Mouse (Mus musculus): ENCODE measurements at regions not wholly inside any gene's neighbourhood (a gene's known extent, or its start where the extent isn't known, plus 50 kb on each side); places are given as distances from the start of the nearest gene placed in this dataset.

- H3K36me3 ChIP-seq, result no peaks in the 10 kb centered on the region
- no peak overlapping the region for H3K9ac ChIP-seq
- no peak overlapping the region for H3K27ac ChIP-seq
- no peaks in the 10 kb centered on the region for H3K9me3 ChIP-seq
- no peak for ATAC-seq (ENCODE audit: insufficient read depth, low FRiP score, low read depth)
- no peaks in the 10 kb centered on the region for H3K4me1 ChIP-seq
- 63% methylated on average over 8 of the region's 8 CpGs for WGBS
- no peaks in the 10 kb centered on the region for H3K27me3 ChIP-seq (replicated peaks)
- H3K4me2 ChIP-seq, result no peak overlapping the region
- no peak overlapping the region for H3K4me3 ChIP-seq (replicated peaks)
Observed at GRCm38 (mm10) chr4:48771836-48772235, 108.5 kb downstream of the Cavin4 start.

DNA sequence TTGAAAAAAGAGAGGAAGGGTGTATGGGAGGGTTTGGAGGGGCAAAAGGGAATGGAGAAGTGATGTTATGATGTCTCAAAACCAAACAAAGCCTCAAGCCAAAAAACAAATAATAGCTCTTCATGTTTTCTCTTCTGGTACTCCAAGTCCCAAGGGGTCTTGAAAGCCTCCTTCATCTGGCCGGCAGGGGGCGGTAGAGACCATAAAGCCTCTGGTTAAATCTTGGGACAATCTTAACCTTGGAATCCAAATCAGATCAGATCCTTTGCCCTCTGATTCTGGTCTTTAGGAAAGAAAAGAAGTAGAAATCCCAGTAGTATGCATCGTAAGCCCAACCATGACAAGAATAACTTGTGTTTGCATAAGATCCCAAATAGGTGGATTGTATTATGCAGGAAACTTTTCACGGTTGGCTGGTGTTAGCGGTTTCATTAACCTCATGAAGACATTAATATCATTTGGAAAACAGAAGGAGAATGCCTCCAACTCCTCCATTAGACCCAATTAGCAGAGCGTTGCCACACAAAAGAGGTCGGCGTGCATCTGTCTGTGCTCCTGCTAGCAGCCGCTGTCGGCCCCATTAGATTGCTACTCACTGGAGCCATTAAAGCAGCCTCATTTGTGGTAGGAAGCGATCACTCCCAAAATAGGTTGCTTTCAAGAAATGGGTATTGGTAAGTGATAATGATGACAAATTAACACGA, 116.0 kb downstream of the Cavin4 start:
- Histone ChIP-seq H3K4me3 (replicated peaks) (no peak overlapping the region), H3K9ac (no peak overlapping the region), H3K9me3 (no peaks in the 10 kb centered on the region), H3K4me2 (no peak overlapping the region), H3K27ac (no peak overlapping the region), H3K36me3 (no peaks in the 10 kb centered on the region), H3K4me1 (no peaks in the 10 kb centered on the region), H3K27me3 (replicated peaks) (no peaks in the 10 kb centered on the region)
- 69% methylated on average over 12 of the region's 12 CpGs for WGBS
- no peak for ATAC-seq (ENCODE audit: insufficient read depth, low FRiP score, low read depth)

- no peaks in the 10 kb centered on the region for H3K27me3 ChIP-seq (replicated peaks)
- H3K4me3 ChIP-seq (replicated peaks), result no peak overlapping the region
- no peak overlapping the region for H3K9ac ChIP-seq
- H3K9me3 ChIP-seq, result no peaks in the 10 kb centered on the region
- 75% methylated on average over 2 of the region's 2 CpGs for WGBS
- no peak for ATAC-seq (ENCODE audit: insufficient read depth, low FRiP score, low read depth)
- H3K27ac ChIP-seq, result no peak overlapping the region
- no peaks in the 10 kb centered on the region for H3K36me3 ChIP-seq
- H3K4me2 ChIP-seq, result no peak overlapping the region
- no peaks in the 10 kb centered on the region for H3K4me1 ChIP-seq
Observed at GRCm38 (mm10) chr4:48779955-48780354, 116.6 kb downstream of the Cavin4 start.

DNA sequence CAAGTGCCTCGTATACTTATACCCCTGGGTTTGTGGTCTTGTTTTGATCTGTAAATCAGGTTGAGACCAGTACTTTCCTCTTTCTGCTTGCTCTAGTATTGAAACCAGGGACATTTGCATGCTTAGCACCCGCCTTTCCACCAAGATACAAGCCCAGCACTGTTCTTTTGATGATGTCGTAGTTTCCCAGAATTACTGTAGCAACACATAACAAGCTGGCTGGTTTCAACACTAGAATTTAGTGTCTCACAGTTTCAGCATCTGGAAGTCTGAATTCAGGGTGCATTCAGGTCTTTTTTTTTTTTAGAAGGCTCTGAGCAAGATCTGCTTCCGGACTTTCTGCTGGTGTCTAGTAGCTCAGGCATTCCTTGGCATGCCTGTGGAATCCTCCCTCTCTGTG, 117.8 kb downstream of the Cavin4 start:
- Histone ChIP-seq H3K4me1 (no peaks in the 10 kb centered on the region), H3K27me3 (replicated peaks) (no peaks in the 10 kb centered on the region), H3K36me3 (no peaks in the 10 kb centered on the region), H3K9ac (no peak overlapping the region), H3K27ac (no peak overlapping the region), H3K4me2 (no peak overlapping the region), H3K9me3 (no peaks in the 10 kb centered on the region), H3K4me3 (replicated peaks) (no peak overlapping the region)
- WGBS, result 70% methylated on average over 4 of the region's 4 CpGs
- no peak for ATAC-seq (ENCODE audit: insufficient read depth, low FRiP score, low read depth)

GRCm38 (mm10) chr4:48782686-48783085, 119.4 kb downstream of the Cavin4 start:
- 73% methylated on average over 3 of the region's 3 CpGs for WGBS
- no peak overlapping the region for H3K4me3 ChIP-seq (replicated peaks)
- no peak for ATAC-seq (ENCODE audit: insufficient read depth, low FRiP score, low read depth)
- H3K9me3 ChIP-seq, result no peaks in the 10 kb centered on the region
- no peak overlapping the region for H3K27ac ChIP-seq
- no peaks in the 10 kb centered on the region for H3K4me1 ChIP-seq
- no peak overlapping the region for H3K4me2 ChIP-seq
- H3K9ac ChIP-seq, result no peak overlapping the region
- no peaks in the 10 kb centered on the region for H3K36me3 ChIP-seq
- H3K27me3 ChIP-seq (replicated peaks), result no peaks in the 10 kb centered on the region

DNA sequence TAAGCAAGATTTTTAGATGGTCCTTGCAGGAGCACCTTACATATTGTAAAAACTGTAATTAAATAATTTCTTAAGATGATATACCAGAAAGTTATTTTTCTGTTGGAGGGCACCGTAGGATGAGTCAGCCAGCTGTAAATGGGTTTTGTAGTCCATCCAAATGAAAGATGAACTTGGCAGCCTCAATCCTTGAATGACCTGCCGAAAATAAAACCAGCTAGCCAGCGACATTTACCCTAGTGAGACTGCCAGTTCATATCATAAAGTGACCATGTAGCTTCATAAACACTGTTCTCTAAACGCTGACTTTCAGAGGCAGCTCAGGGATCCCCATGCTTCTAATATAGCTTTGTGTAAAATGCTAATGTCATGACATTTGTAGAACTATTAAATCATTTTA, 127.8 kb downstream of the Cavin4 start:
- Histone ChIP-seq H3K27ac (no peak overlapping the region), H3K4me3 (replicated peaks) (no peak overlapping the region), H3K27me3 (replicated peaks) (no peaks in the 10 kb centered on the region), H3K4me1 (no peaks in the 10 kb centered on the region), H3K36me3 (no peaks in the 10 kb centered on the region), H3K9me3 (no peaks in the 10 kb centered on the region), H3K9ac (no peak overlapping the region), H3K4me2 (no peak overlapping the region)
- 83% methylated on average over 4 of the region's 4 CpGs for WGBS
- ATAC-seq (ENCODE audit: insufficient read depth, low FRiP score, low read depth), result no peak

GRCm38 (mm10) chr4:48803777-48804176, 140.5 kb downstream of the Cavin4 start:
- H3K9me3 ChIP-seq, result no peaks in the 10 kb centered on the region
- no peaks in the 10 kb centered on the region for H3K36me3 ChIP-seq
- no peak overlapping the region for H3K9ac ChIP-seq
- WGBS, result 43% methylated on average over 3 of the region's 3 CpGs
- no peak overlapping the region for H3K27ac ChIP-seq
- H3K4me2 ChIP-seq, result no peak overlapping the region
- no peaks in the 10 kb centered on the region for H3K4me1 ChIP-seq
- no peak overlapping the region for H3K4me3 ChIP-seq (replicated peaks)
- H3K27me3 ChIP-seq (replicated peaks), result no peaks in the 10 kb centered on the region
- peak; percentile 35; the same call in 1 of the 2 replicates for ATAC-seq (ENCODE audit: insufficient read depth, low FRiP score, low read depth)

GRCm38 (mm10) chr4:48808571-48808970, 145.3 kb downstream of the Cavin4 start:
- no peak overlapping the region for H3K27ac ChIP-seq
- WGBS, result 82% methylated on average over 4 of the region's 4 CpGs
- H3K9ac ChIP-seq, result no peak overlapping the region
- no peaks in the 10 kb centered on the region for H3K4me1 ChIP-seq
- no peak for ATAC-seq (ENCODE audit: insufficient read depth, low FRiP score, low read depth)
- no peaks in the 10 kb centered on the region for H3K27me3 ChIP-seq (replicated peaks)
- no peak overlapping the region for H3K4me2 ChIP-seq
- H3K4me3 ChIP-seq (replicated peaks), result no peak overlapping the region
- no peaks in the 10 kb centered on the region for H3K9me3 ChIP-seq
- H3K36me3 ChIP-seq, result no peaks in the 10 kb centered on the region

DNA sequence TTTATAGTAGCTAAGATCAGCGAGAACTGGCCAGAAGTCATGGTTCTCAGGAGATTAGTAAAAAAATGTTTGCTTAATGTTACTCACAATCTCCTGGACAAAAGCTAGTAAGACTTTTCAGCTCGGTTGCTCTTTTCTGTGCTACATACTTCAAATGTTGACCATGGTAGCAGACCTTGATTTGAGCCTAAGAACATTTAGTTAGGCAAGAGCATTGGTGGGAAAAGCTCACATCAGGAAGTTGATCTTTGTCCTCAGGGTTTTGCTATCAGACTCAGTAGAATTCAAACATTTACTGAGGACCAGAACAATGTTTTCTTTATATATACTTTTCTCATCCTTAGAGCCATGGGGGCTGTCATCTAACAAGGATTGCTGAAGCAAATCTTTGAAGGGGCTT, 170.4 kb downstream of the Cavin4 start:
- Histone ChIP-seq H3K9ac (no peak overlapping the region), H3K27ac (no peak overlapping the region), H3K4me2 (no peak overlapping the region), H3K9me3 (no peaks in the 10 kb centered on the region), H3K36me3 (no peaks in the 10 kb centered on the region), H3K4me3 (replicated peaks) (no peak overlapping the region), H3K27me3 (replicated peaks) (no peaks in the 10 kb centered on the region), H3K4me1 (no peaks in the 10 kb centered on the region)
- ATAC-seq (ENCODE audit: insufficient read depth, low FRiP score, low read depth), result peak; percentile 68; the same call in 1 of the 2 replicates
- whole genome bisulfite sequencing, result 48% methylated on average over 2 of the region's 2 CpGs

DNA sequence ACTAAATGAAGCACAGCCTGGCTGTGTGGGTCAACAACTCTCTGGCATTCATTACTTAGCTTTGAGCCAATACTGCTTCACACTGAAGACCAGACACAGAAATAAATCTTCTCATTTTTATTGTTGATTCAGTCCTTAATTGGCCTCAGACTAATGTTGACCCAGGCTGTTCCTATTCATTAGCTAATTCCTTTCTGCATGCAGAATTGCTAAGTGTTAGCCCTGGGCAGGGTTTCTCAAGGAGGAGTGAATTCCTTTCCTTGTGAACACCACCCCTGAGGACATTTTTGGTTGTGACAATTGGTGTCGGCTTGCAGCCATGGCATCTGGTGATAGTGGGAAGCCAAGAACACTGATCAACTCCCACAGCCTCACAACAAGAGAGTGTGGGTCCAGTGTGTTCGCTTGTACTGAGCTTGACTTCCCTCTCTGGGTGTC, 179.5 kb downstream of the Cavin4 start:
- no peak overlapping the region for H3K4me3 ChIP-seq (replicated peaks)
- no peaks in the 10 kb centered on the region for H3K36me3 ChIP-seq
- 72% methylated on average over 2 of the region's 2 CpGs for WGBS
- no peak overlapping the region for H3K27ac ChIP-seq
- H3K4me2 ChIP-seq, result no peak overlapping the region
- no peak overlapping the region for H3K9ac ChIP-seq
- H3K27me3 ChIP-seq (replicated peaks), result no peaks in the 10 kb centered on the region
- H3K9me3 ChIP-seq, result no peaks in the 10 kb centered on the region
- ATAC-seq (ENCODE audit: insufficient read depth, low FRiP score, low read depth), result no peak
- H3K4me1 ChIP-seq, result no peaks in the 10 kb centered on the region

GRCm38 (mm10) chr4:48871105-48871504, 188.0 kb upstream of the Plppr1 start:
- no peaks in the 10 kb centered on the region for H3K36me3 ChIP-seq
- 81% methylated on average over 2 of the region's 2 CpGs for WGBS
- no peak overlapping the region for H3K4me2 ChIP-seq
- ATAC-seq (ENCODE audit: insufficient read depth, low FRiP score, low read depth), result no peak
- no peak overlapping the region for H3K27ac ChIP-seq
- H3K27me3 ChIP-seq (replicated peaks), result no peaks in the 10 kb centered on the region
- H3K4me1 ChIP-seq, result no peaks in the 10 kb centered on the region
- no peak overlapping the region for H3K4me3 ChIP-seq (replicated peaks)
- H3K9ac ChIP-seq, result no peak overlapping the region
- H3K9me3 ChIP-seq, result no peaks in the 10 kb centered on the region

DNA sequence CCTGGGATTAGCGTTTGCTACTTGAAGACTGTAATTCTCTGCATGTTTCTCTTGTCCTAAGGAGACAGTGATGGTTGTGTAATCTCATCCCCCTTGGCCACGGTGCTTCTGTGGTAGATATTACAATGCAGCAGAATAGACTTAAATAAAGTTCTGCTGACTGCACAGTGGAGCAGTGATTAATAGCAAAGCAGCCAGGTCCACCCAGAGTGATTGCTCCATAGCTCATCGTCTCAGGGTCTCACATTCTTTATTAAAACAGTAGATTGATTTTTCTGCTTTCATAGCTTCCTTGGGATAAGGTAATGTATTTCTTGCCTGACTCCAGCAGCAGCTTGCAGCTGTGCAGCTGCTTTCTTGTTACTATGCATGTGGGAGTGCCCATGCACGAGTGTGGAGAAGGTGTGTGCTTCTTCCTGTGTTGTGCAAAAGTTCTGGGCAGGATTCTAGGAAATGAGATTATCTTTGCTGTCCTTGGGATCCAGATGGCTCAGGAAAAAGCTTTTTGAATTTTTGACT, 169.9 kb upstream of the Plppr1 start:
- no peaks in the 10 kb centered on the region for H3K36me3 ChIP-seq
- H3K4me3 ChIP-seq (replicated peaks), result no peak overlapping the region
- no peak overlapping the region for H3K27ac ChIP-seq
- no peak overlapping the region for H3K4me2 ChIP-seq
- no peaks in the 10 kb centered on the region for H3K9me3 ChIP-seq
- no peaks in the 10 kb centered on the region for H3K4me1 ChIP-seq
- no peaks in the 10 kb centered on the region for H3K27me3 ChIP-seq (replicated peaks)
- ATAC-seq (ENCODE audit: insufficient read depth, low FRiP score, low read depth), result no peak
- no peak overlapping the region for H3K9ac ChIP-seq
- 48% methylated on average over 4 of the region's 4 CpGs for WGBS

DNA sequence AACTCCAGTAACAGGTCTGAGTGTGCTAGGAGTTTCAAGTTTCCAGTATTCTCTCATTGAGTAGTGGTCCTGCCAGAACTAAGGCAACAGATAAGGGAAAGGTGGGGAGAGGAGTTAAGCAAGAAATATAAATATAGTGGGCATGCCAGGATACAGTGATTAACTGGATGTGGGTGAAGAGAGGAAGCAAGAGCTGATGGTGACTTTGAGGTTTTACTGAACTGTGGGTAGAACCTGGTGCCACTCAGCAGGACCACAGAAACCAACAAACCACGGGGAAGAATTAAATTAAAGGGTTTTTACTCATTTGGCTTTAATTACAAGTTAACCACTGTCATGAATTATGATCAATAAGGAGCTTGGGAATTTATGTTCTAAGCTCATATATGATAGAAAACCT, 154.5 kb upstream of the Plppr1 start:
- H3K27me3 ChIP-seq (replicated peaks), result no peaks in the 10 kb centered on the region
- H3K9me3 ChIP-seq, result no peaks in the 10 kb centered on the region
- H3K4me2 ChIP-seq, result no peak overlapping the region
- H3K9ac ChIP-seq, result no peak overlapping the region
- H3K36me3 ChIP-seq, result no peaks in the 10 kb centered on the region
- 76% methylated on average over 1 of the region's 1 CpGs for WGBS
- H3K4me3 ChIP-seq (replicated peaks), result no peak overlapping the region
- H3K27ac ChIP-seq, result no peak overlapping the region
- H3K4me1 ChIP-seq, result no peaks in the 10 kb centered on the region
- ATAC-seq (ENCODE audit: insufficient read depth, low FRiP score, low read depth), result no peak

Measured in stomach, embryonic 15.5 days (tissue).